Mouse (Mus musculus) adrenal gland, adult 2 months (tissue): Measurements from ENCODE around the gene Rtl10. TPM values are rescaled to one million over a fixed set of nuclear protein-coding genes. Genes with fewer than 3 reads are reported as not detected.
"Not testable (repeated sequence)": the region's sequence is repeated elsewhere in the genome, so short reads cannot be mapped to it uniquely, and the experiment has no call there.

Experiments used
- DNase-seq: peaks from one replicate; pipeline ENCODE4 v3.0.0; 2021
- polyA plus RNA-seq: library from polyadenylated mRNA; depleted of rRNA; stranded (reverse); fragments of >200 nt; gene quantifications from 2 replicates; pipeline ENCODE4 v1.2.3, GENCODE M21; 2012
- total RNA-seq, 2 experiments: library from RNA; stranded (reverse); gene quantifications; 2 replicates each; pipeline ENCODE4 v1.2.3; 2021

Rtl10 gene
- total and polyA plus RNA-seq, 3 experiments = 4.4 to 8.3 (median 5.8) TPM

DNA sequence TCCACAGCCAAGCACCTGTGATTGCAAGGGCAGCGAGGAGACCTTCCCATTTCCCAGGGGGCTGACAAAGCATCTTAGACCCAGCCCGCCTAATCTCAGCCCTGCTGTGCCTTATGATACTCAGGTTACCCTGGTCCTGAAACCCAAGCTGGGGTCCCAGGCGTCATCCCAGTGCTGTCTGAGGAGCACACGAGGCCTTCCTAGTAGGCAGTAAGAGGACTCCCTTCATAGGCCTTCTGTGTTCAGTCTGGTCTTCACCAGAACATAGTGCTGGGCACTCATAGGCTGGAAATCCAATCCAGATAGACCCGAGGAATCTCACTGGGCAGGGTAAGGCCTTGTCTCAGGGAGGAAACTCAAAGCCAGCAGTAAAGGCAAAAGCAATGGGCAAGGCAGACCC, 14.9 kb upstream of the Rtl10 start:
- no peak for DNase-seq

- DNase-seq = no peak
Observed at GRCm38 (mm10) chr16:18484386-18484785, 14.3 kb upstream of the Rtl10 start.

- no peak for DNase-seq
Observed at GRCm38 (mm10) chr16:18484794-18485435, 13.8 kb upstream of the Rtl10 start.

DNA sequence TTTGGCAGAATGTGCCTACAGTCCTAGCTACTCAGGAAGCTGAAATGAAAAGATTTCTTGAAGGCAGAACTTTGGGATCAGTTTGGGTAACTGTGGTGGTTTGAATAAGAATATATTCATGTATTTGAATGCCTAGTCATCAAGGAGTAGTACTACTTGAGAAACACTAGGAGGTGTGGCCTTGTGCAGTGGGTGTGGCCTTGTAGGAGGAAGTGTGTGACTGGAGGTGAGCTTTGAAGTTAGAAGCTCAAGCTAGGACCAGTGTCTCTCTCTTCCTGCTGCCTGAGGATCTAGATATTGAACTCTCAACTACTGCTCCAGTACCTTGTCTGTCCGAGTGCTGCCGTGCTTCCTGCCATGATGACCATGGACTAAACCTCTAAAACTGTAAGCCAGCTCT, 12.6 kb upstream of the Rtl10 start:
- no peak for DNase-seq

GRCm38 (mm10) chr16:18490281-18490680, 8.4 kb upstream of the Rtl10 start:
- DNase-seq = no peak

DNA sequence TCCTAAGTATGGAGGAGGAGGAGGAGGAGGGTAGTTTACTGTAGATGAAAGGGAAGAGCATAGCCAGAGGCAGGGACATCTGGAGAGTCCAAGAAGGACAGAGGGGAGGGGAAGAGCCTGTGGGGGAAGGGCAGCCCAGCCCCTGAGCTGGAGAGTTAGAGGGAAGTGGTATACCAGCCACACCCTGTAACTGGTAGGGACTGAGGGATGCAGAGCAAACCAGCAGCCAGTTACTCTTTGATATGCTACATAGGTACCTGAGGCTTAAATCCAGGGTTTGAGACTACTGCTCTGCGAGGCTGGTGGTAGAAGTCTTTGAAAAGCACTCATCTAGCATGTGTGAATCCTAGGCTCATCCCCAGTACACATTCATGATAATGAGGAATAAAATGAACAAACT, 7.8 kb upstream of the Rtl10 start:
- DNase-seq = no peak

- DNase-seq = no peak
Observed at GRCm38 (mm10) chr16:18497865-18498515, 711 bp upstream of the Rtl10 start.

GRCm38 (mm10) chr16:18498996-18499395, 295 bp downstream of the Rtl10 start:
- no peak for DNase-seq

DNA sequence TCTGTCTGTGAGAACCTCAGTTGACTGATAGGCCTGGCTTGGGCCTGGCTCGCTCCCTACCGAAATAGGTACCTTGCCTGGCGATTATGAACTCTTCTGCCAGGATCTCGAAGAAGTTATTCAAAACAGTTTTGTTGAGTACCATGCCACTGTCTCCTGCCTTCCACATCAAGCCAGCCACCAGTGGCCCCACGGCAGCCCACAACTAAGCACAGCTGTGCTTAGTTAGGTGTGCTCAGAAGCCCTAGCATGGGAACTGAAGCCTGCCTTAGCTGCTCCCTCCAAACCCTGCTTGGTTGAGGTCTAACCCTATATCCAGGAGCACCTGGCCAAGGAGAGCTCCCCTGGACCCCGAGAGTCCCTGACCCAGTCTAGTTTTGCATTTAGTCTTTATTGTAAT, 2.8 kb downstream of the Rtl10 start:
- no peak for DNase-seq

- DNase-seq = no peak
Observed at GRCm38 (mm10) chr16:18503566-18504342, 5.1 kb downstream of the Rtl10 start.

DNA sequence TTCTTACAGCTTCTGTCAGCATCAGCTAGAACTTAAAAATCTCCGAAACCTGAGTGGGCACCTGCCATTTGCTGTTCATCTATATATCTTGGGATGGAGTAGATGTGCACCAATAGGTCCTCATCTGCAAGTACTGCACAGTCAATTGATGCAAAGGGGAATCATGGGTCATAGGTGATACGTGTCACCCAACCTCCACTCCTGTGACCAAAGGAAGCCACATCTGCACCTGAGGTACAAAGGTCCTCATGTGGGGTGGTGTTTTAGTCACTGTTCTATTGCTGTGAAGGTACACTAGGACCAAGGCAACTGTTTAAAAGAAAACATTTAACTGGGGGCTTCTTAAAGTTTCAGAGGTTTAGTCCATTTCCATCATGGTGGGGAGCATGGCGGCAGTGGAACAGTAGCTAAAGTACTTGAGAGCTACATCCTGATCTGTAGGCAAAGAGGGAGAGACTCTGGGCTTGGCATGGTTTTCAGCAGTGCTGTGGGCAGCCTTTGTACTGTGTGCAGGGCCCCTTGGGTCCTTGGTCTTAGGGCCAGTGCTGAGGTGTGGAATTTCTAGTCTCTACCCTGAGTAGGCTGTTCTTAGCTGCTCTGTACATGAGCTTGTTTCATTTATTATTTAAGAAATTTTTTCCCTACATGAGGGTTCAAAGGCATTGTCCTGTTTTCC, 8.0 kb downstream of the Rtl10 start:
- no peak for DNase-seq

DNA sequence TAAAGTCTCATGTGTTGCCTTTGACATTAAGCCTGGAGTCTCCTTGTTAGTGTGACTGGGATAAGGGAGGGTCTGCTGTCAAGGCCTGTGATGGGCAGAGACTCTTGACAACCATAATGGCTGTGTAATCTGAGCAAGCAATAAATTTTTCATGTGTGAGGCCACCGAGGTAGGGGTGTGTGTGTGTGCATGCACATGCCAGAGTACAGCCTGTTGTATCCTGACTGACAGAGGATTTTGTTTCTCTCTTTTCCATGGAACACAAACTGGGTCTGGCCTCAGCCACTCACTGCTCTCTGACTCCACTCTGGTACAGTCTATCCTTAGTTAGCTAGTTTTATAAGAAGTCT, 8.5 kb downstream of the Rtl10 start:
- DNase-seq = no peak

GRCm38 (mm10) chr16:18511741-18512140, 13.0 kb downstream of the Rtl10 start:
- peak; percentile 70 for DNase-seq

DNA sequence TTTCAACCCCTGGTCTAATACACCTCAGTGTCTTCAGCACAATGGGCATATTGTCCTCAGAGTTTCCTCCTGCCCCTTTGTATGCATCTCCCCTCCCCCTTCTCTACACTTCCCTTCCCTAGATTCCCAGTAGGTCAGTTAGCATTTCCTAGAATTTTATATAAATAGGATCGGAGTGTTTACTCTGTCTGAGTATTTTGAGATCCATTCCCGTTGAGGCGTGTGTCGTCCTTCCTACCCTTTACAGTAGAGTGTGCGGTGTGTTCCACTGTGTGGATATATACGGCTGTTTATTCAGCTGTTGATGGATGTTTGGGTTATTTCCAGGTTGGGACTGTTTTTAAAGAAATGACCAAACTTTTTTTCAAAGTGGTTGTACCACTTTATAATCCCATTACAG, 14.8 kb downstream of the Rtl10 start:
- DNase-seq = no peak

- DNase-seq = peak; percentile 21
Observed at GRCm38 (mm10) chr16:18518091-18518490, 19.4 kb downstream of the Rtl10 start.

- DNase-seq = no peak
Observed at GRCm38 (mm10) chr16:18523563-18524245, 25.0 kb downstream of the Rtl10 start.

DNA sequence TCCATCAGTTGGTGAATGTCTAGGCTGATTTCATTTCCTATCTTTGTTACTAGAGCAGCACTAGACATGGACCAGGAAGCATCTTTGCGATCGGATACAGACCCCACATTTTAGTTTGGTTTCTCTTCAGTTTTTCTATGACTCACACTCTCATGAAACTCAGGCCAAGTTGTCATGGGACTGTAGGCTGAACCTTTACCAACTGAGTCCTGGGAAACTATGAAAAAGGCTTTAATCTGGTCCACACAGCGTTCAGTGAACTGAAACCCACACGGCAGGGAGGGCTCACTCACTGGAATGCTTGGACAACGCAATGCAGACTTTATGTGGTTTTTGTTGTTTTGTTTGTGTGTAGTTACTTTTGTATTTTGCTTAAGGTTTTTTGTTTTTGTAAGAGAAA, 30.0 kb downstream of the Rtl10 start:
- DNase-seq = no peak

- DNase-seq = not testable (repeated sequence)
Observed at GRCm38 (mm10) chr16:18533061-18533460, 34.4 kb downstream of the Rtl10 start.

- peak; percentile 37 for DNase-seq
Observed at GRCm38 (mm10) chr16:18537407-18537990, 38.8 kb downstream of the Rtl10 start.

DNA sequence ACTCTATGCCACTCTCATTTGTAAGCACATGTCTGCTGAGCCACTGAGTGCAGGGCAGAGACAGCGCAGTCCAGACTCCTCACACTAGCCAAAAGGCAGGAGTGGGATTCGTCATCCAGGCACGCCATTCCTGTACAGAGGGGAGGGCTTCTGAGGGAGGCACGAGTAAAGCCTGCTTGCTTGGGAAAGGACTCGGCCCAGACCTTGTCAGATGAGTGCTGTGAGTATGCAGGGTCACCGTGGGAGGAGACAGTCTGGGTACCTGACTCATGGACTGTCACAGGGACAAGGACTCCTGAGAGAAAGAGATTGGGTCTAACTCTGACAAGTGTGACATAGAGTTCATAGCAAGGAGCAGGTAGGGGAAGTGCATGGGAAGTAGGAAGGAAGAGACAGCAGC, 40.6 kb downstream of the Rtl10 start:
- DNase-seq = peak; percentile 55

- DNase-seq = peak; percentile 53
Observed at GRCm38 (mm10) chr16:18543151-18543829, 44.6 kb downstream of the Rtl10 start.
